In the genomic region with DNA sequence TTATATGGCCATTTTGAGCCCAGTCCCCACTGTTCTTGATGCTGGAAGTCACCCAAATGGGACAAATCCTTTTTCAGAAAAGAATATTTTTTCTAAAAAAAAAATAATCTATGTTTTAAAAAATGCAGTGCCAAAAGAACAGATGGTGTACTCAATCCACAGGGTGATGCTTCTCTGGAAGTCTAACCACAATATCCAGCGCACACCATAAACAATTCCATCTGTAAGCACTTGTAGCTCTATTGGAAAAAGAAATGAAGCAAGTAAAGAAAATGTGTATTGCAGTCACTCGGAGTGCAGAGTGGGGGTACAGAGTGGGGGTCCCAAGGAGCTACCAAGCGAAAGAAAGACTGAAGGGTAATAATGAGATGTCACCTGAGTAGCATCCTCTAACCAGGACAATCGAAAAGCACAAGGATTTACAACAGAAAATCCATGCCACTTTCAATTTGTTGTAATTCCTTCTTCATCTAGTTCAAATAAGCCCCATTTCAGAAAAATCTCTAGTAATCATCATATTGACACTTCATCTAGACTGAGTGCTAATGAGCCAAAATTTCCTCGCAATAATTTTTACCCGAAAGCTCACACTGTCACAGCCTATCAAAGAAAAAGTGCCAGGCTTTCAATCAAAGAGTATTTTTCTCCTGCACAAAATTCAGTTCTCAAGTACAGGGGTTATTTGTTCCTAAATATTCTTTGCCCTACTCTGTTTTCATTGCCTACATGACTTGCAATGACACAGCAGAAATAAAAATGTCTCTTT, we compare ENCODE assay signal across 15 mouse cellular contexts.
DNase-seq lines count a peak whose midpoint lies in the region; ATAC-seq and TF ChIP-seq lines count a peak whose summit lies in the region.
"Had no signal": no experiment of that assay in that cellular context is flagged by ENCODE, and none has a peak within 500 bp of the region (broad histone marks: within the 10 kb centered on the region; RNA-seq: fewer than 3 reads in every experiment).

No protein-coding gene starts in this region.

- H3K4me2 ChIP-seq in lung, embryonic 14.5 days: no peak overlapping the region
- H3K4me2 ChIP-seq: liver, embryonic 13.5 days had no signal

- no peaks in the 10 kb centered on the region for H3K36me3 ChIP-seq in lung, embryonic 14.5 days (ENCODE audit: insufficient read depth)
- H3K36me3 ChIP-seq: liver, embryonic 13.5 days had no signal

- no peaks in the 10 kb centered on the region for H3K9me3 ChIP-seq in lung, embryonic 14.5 days (ENCODE audit: low read depth, low read length)
- H3K9me3 ChIP-seq: liver, embryonic 13.5 days had no signal

- no peak overlapping the region for H3K4me3 ChIP-seq in lung, embryonic 14.5 days (ENCODE audit: low read depth, low read length)
- H3K4me3 ChIP-seq: liver, embryonic 13.5 days had no signal

- H3K9ac ChIP-seq in lung, embryonic 14.5 days: no peak overlapping the region
- H3K9ac ChIP-seq: liver, embryonic 13.5 days had no signal

- no peaks in the 10 kb centered on the region for H3K4me1 ChIP-seq in lung, embryonic 14.5 days (ENCODE audit: insufficient read depth)
- H3K4me1 ChIP-seq: liver, embryonic 13.5 days had no signal

- 76% methylated on average over 6 of the region's 6 CpGs for WGBS in lung, embryonic 14.5 days

- H3K27ac ChIP-seq in lung, embryonic 14.5 days (ENCODE audit: low read depth): no peak overlapping the region
- H3K27ac ChIP-seq: liver, embryonic 13.5 days had no signal

- no peak for TF ChIP-seq CTCF in lung, embryonic 14.5 days (IDR thresholded peaks at IDR 0.05; ENCODE audit: low read depth)

- no peak for DNase-seq in frontal cortex, postnatal 10 days (ENCODE audit: low spot score in 2 of 2)
- DNase-seq in lung, embryonic 14.5 days: peak; percentile 1
- DNase-seq in lung, postnatal 25 days (ENCODE audit: low spot score): no peak
- DNase-seq in cerebellum, adult 9-10 months: peak; percentile 75
- peak; percentile 2 to 4 for DNase-seq in layer of hippocampus, postnatal 36 days
- DNase-seq in adrenal gland, postnatal 14 days: no peak
- DNase-seq in embryo, embryonic 11 days: no peak
- DNase-seq: gastrocnemius, postnatal 10 days; kidney, adult 18-20 months; kidney, postnatal 4 days; liver, embryonic 13.5 days; thymus, adult 2 months had no signal

- H3K27me3 ChIP-seq in lung, embryonic 14.5 days (ENCODE audit: insufficient read depth, low read length): no peaks in the 10 kb centered on the region
- H3K27me3 ChIP-seq: liver, embryonic 13.5 days had no signal

- ATAC-seq in frontal cortex, adult (ENCODE audit: low TSS enrichment): peak; percentile 55; the same call in 1 of the 2 replicates
- ATAC-seq in lung, embryonic 14.5 days (ENCODE audit: insufficient read depth): no peak
- ATAC-seq: hindbrain, embryonic 16.5 days; lung, postnatal 0 days had no signal

Comparison
In these comparisons a context has a peak if more than half of its experiments do, and no peak if none do; other contexts are left out.
1. DNase-seq: peak in lung, embryonic 14.5 days (single experiment), cerebellum, adult 9-10 months (single experiment) and layer of hippocampus, postnatal 36 days (2 of 2); none in frontal cortex, postnatal 10 days (0 of 2), lung, postnatal 25 days (single experiment), adrenal gland, postnatal 14 days (single experiment) and embryo, embryonic 11 days (single experiment).